Mouse (Mus musculus) hindbrain, postnatal 0 days (tissue): ENCODE results near the gene Klhl33. TPM values are rescaled to one million over a fixed set of nuclear protein-coding genes. Genes with fewer than 3 reads are reported as not detected.

Experiments used
- ATAC-seq: fragments of 200-750 bp; cut with Nextera tagmentation; 2 replicates; pipeline ENCODE4 v1.8.0; 2017; ENCODE audit warnings: mild to moderate bottlenecking, moderate TSS enrichment, moderate library complexity
- DNase-seq: peaks from one replicate; pipeline ENCODE4 v3.0.0-alpha.2; 2015; ENCODE audit warnings: low spot score
- H3K27ac ChIP-seq: fragments of 300-500 bp; sonication (generic); 2 replicates; pipeline ENCODE4 v1.5.1; 2014; ENCODE audit warnings: mild to moderate bottlenecking
- H3K27me3 ChIP-seq: fragments of 300-500 bp; sonication (generic); 2 replicates; pipeline ENCODE4 v1.6.1; 2014; ENCODE audit warnings: low read length, mixed read lengths; ENCODE audit not compliant: insufficient read depth
- H3K36me3 ChIP-seq: fragments of 300-500 bp; sonication (generic); 2 replicates; pipeline ENCODE4 v1.6.1; 2014; ENCODE audit warnings: low read length, mixed read lengths; ENCODE audit not compliant: insufficient read depth
- H3K4me1 ChIP-seq: fragments of 300-500 bp; sonication (generic); 2 replicates; pipeline ENCODE4 v1.6.1; 2014; ENCODE audit warnings: antibody characterized with exemption, low read length, mixed read lengths; ENCODE audit not compliant: insufficient read depth
- H3K4me2 ChIP-seq: fragments of 300-500 bp; sonication (generic); 2 replicates; pipeline ENCODE4 v1.6.1; 2014; ENCODE audit warnings: low read depth, mild to moderate bottlenecking, low read length, moderate library complexity, mixed read lengths
- H3K4me3 ChIP-seq: fragments of 300-500 bp; sonication (generic); 2 replicates; pipeline ENCODE4 v1.5.1; 2014; ENCODE audit warnings: low read length
- H3K9ac ChIP-seq: fragments of 300-500 bp; sonication (generic); replicated peaks from 2 replicates; pipeline ENCODE4 v1.6.1; 2014; ENCODE audit warnings: mild to moderate bottlenecking, low read length, moderate library complexity, mixed read lengths
- H3K9me3 ChIP-seq: fragments of 300-500 bp; sonication (generic); 2 replicates; pipeline ENCODE4 v1.6.1; 2016; ENCODE audit warnings: low read length, mixed read lengths
- CTCF ChIP-seq: IDR thresholded peaks from 2 replicates; pipeline ENCODE4 v1.5.1; 2016; ENCODE audit warnings: antibody characterized with exemption, control low read depth, low read depth
- WGBS: fragments of 180-500 bp; shearing (Covaris S2); extraction: QIAGEN DNeasy Blood & Tissue Kit; methylation state at CpG from one replicate; pipeline ENCODE4 v1.1.7; 2014; 5-methylcytosine and 5-hydroxymethylcytosine counted together
- polyA plus RNA-seq: library from polyadenylated mRNA; unstranded; fragments of >200 nt; fragmentation: Nextera tagmentation; extraction: Ambion mirVana; gene quantifications from 2 replicates; pipeline ENCODE4 v1.2.1, GENCODE M21; 2015
- total RNA-seq: library from RNA; depleted of rRNA; stranded (reverse); fragments of >200 nt; gene quantifications from 2 replicates; pipeline ENCODE4 v1.2.3, GENCODE M21; 2014; rRNA removed

Gene Klhl33
- total and polyA plus RNA-seq, 2 experiments from 2014 or later: 2.9 to 3.7 TPM

- Histone ChIP-seq H3K4me2 (no peak overlapping the region), H3K9ac (no peak overlapping the region), H3K9me3 (0 out of 2 replicates have a peak, but pooled peaks cover 3% of the 10 kb centered on the region), H3K4me1 (no peaks in the 10 kb centered on the region), H3K36me3 (no peaks in the 10 kb centered on the region), H3K4me3 (no peak overlapping the region), H3K27me3 (no peaks in the 10 kb centered on the region), H3K27ac (no peak overlapping the region)
- 91% methylated on average over 10 of the region's 10 CpGs for WGBS
- DNase-seq (no peak), ATAC-seq (no peak)
- TF ChIP-seq CTCF: no peak
Observed at GRCm38 (mm10) chr14:50862641-50863040, 34.7 kb downstream of the Klhl33 start.

GRCm38 (mm10) chr14:50855788-50856187, 41.5 kb downstream of the Klhl33 start:
- WGBS: 92% methylated on average over 5 of the region's 5 CpGs

More at GRCm38 (mm10) chr14:50855788-50856187, 41.5 kb downstream of the Klhl33 start:
- ATAC-seq (no peak), DNase-seq (no peak)
- Histone ChIP-seq H3K9me3 (0 out of 2 replicates have a peak, but pooled peaks cover 3% of the 10 kb centered on the region), H3K27me3 (no peaks in the 10 kb centered on the region), H3K9ac (no peak overlapping the region), H3K4me1 (no peaks in the 10 kb centered on the region), H3K4me3 (no peak overlapping the region), H3K27ac (no peak overlapping the region), H3K36me3 (no peaks in the 10 kb centered on the region), H3K4me2 (no peak overlapping the region)
- TF ChIP-seq CTCF: no peak

Other genes with a start within 250 kb of the Klhl33 start
- gene Olfr747, start 204.3 kb downstream of the Klhl33 start, total RNA-seq: not detected in 2 replicates
- not detected in 2 replicates for gene Olfr747, start 204.3 kb downstream of the Klhl33 start, polyA plus RNA-seq
- not detected in 2 replicates for gene Olfr748, start 190.1 kb downstream of the Klhl33 start, total RNA-seq
- gene Olfr748, start 190.1 kb downstream of the Klhl33 start, polyA plus RNA-seq: not detected in 2 replicates
- gene Olfr749, start 152.4 kb downstream of the Klhl33 start, total RNA-seq: not detected in 2 replicates
- not detected in 2 replicates for gene Olfr749, start 152.4 kb downstream of the Klhl33 start, polyA plus RNA-seq
- gene Ttc5, start 112.0 kb downstream of the Klhl33 start, total RNA-seq: 90.8 and 91.6 TPM in 2 replicates
- gene Ttc5, start 112.0 kb downstream of the Klhl33 start, polyA plus RNA-seq: 95.3 and 95.8 TPM in 2 replicates
- gene Ccnb1ip1, start 89.8 kb downstream of the Klhl33 start, total RNA-seq: not detected in 2 replicates
- gene Ccnb1ip1, start 89.8 kb downstream of the Klhl33 start, polyA plus RNA-seq: 0.09 and 0.15 TPM in 2 replicates
- gene Parp2, start 89.7 kb downstream of the Klhl33 start, total RNA-seq: 19.7 and 21.1 TPM in 2 replicates
- 36.2 and 36.6 TPM in 2 replicates for gene Parp2, start 89.7 kb downstream of the Klhl33 start, polyA plus RNA-seq
- 4.3 and 5.6 TPM in 2 replicates for gene Tep1, start 26.9 kb downstream of the Klhl33 start, total RNA-seq
- 3.4 and 3.5 TPM in 2 replicates for gene Tep1, start 26.9 kb downstream of the Klhl33 start, polyA plus RNA-seq
- gene Osgep, start 27.4 kb upstream of the Klhl33 start, total RNA-seq: 71.4 and 80.9 TPM in 2 replicates
- gene Osgep, start 27.4 kb upstream of the Klhl33 start, polyA plus RNA-seq: 72.4 and 82.7 TPM in 2 replicates
- 68.6 and 70.2 TPM in 2 replicates for gene Apex1, start 27.5 kb upstream of the Klhl33 start, total RNA-seq
- 145 and 156 TPM in 2 replicates for gene Apex1, start 27.5 kb upstream of the Klhl33 start, polyA plus RNA-seq
- gene Pip4p1, start 33.3 kb upstream of the Klhl33 start, total RNA-seq: 53.3 and 69.1 TPM in 2 replicates
- gene Pip4p1, start 33.3 kb upstream of the Klhl33 start, polyA plus RNA-seq: 102 and 103 TPM in 2 replicates
- gene Pnp, start 33.6 kb upstream of the Klhl33 start, total RNA-seq: 16.7 and 19.1 TPM in 2 replicates
- gene Pnp, start 33.6 kb upstream of the Klhl33 start, polyA plus RNA-seq: 17.5 and 18.2 TPM in 2 replicates
- 0.47 and 16.3 TPM in 2 replicates for gene Gm49342, start 47.0 kb upstream of the Klhl33 start, total RNA-seq
- not detected in 2 replicates for gene Gm49342, start 47.0 kb upstream of the Klhl33 start, polyA plus RNA-seq
- gene Pnp2, start 58.5 kb upstream of the Klhl33 start, total RNA-seq: 1.2 TPM in 1 of 2 replicates, not detected in the other
- 1.2 and 1.3 TPM in 2 replicates for gene Pnp2, start 58.5 kb upstream of the Klhl33 start, polyA plus RNA-seq
- 0.21 TPM in 1 of 2 replicates, not detected in the other for gene Rnase10, start 110.2 kb upstream of the Klhl33 start, total RNA-seq
- not detected in 2 replicates for gene Rnase10, start 110.2 kb upstream of the Klhl33 start, polyA plus RNA-seq
- gene Rnase9, start 144.4 kb upstream of the Klhl33 start, total RNA-seq: not detected in 2 replicates
- not detected in 2 replicates for gene Rnase9, start 144.4 kb upstream of the Klhl33 start, polyA plus RNA-seq
- gene Rnase11, start 152.7 kb upstream of the Klhl33 start, total RNA-seq: not detected in 2 replicates
- not detected in 2 replicates for gene Rnase11, start 152.7 kb upstream of the Klhl33 start, polyA plus RNA-seq
- gene Rnase12, start 160.2 kb upstream of the Klhl33 start, total RNA-seq: not detected in 2 replicates
- 0.29 TPM in 1 of 2 replicates, not detected in the other for gene Rnase12, start 160.2 kb upstream of the Klhl33 start, polyA plus RNA-seq
- gene Olfr750, start 176.9 kb upstream of the Klhl33 start, total RNA-seq: not detected in 2 replicates
- gene Olfr750, start 176.9 kb upstream of the Klhl33 start, polyA plus RNA-seq: 0.05 and 0.14 TPM in 2 replicates
- gene Rnase4, start 193.6 kb upstream of the Klhl33 start, total RNA-seq: 22.9 and 34.1 TPM in 2 replicates
- 17.6 and 19.0 TPM in 2 replicates for gene Rnase4, start 193.6 kb upstream of the Klhl33 start, polyA plus RNA-seq
- 0.18 and 1.9 TPM in 2 replicates for gene Ang, start 193.6 kb upstream of the Klhl33 start, total RNA-seq
- 2.9 and 3.9 TPM in 2 replicates for gene Ang, start 193.6 kb upstream of the Klhl33 start, polyA plus RNA-seq
- gene Eddm3b, start 216.9 kb upstream of the Klhl33 start, total RNA-seq: not detected in 2 replicates
- gene Eddm3b, start 216.9 kb upstream of the Klhl33 start, polyA plus RNA-seq: not detected in 2 replicates
- gene Rnase6, start 226.4 kb upstream of the Klhl33 start, total RNA-seq: 0.52 and 1.3 TPM in 2 replicates
- 1.0 TPM in 2 replicates for gene Rnase6, start 226.4 kb upstream of the Klhl33 start, polyA plus RNA-seq
- gene Rnase1, start 249.3 kb upstream of the Klhl33 start, total RNA-seq: 0.16 and 0.18 TPM in 2 replicates
- 1.6 and 2.4 TPM in 2 replicates for gene Rnase1, start 249.3 kb upstream of the Klhl33 start, polyA plus RNA-seq